Mouse (Mus musculus) stomach, postnatal 0 days (tissue): ENCODE results near the gene Pygl. TPM values are rescaled to one million over a fixed set of nuclear protein-coding genes. Genes with fewer than 3 reads are reported as not detected.
"Not testable (repeated sequence)": the region's sequence is repeated elsewhere in the genome, so short reads cannot be mapped to it uniquely, and the experiment has no call there.

Experiments
- ATAC-seq: fragments of 200-750 bp; cut with Nextera tagmentation; 2 replicates; pipeline ENCODE4 v1.8.0; 2017; ENCODE audit not compliant: low FRiP score, low TSS enrichment
- DNase-seq: peaks from one replicate; pipeline ENCODE4 v3.0.0-alpha.2; 2016; ENCODE audit warnings: low spot score
- H3K27ac ChIP-seq: fragments of 300-500 bp; sonication (generic); replicated peaks from 2 replicates; pipeline ENCODE4 v1.5.1; 2014; ENCODE audit warnings: mild to moderate bottlenecking, control low read depth
- H3K27me3 ChIP-seq: fragments of 300-500 bp; sonication (generic); 2 replicates; pipeline ENCODE4 v1.6.1; 2014; ENCODE audit warnings: low read length; ENCODE audit not compliant: control insufficient read depth, insufficient read depth
- H3K36me3 ChIP-seq: fragments of 300-500 bp; sonication (generic); 2 replicates; pipeline ENCODE4 v1.6.1; 2014; ENCODE audit warnings: low read length, mixed read lengths; ENCODE audit not compliant: control insufficient read depth, insufficient read depth
- H3K4me1 ChIP-seq: fragments of 300-500 bp; sonication (generic); replicated peaks from 2 replicates; pipeline ENCODE4 v1.6.1; 2014; ENCODE audit warnings: antibody characterized with exemption; ENCODE audit not compliant: control insufficient read depth, insufficient read depth
- H3K4me2 ChIP-seq: fragments of 300-500 bp; sonication (generic); replicated peaks from 2 replicates; pipeline ENCODE4 v1.6.1; 2014; ENCODE audit warnings: low read depth, mild to moderate bottlenecking, control low read depth, moderate library complexity
- H3K4me3 ChIP-seq: fragments of 300-500 bp; sonication (generic); 2 replicates; pipeline ENCODE4 v1.5.1; 2014; ENCODE audit warnings: low read depth, low read length, control low read depth
- H3K9ac ChIP-seq: fragments of 300-500 bp; sonication (generic); 2 replicates; pipeline ENCODE4 v1.6.1; 2014; ENCODE audit warnings: mild to moderate bottlenecking, low read length, control low read depth, mixed read lengths
- H3K9me3 ChIP-seq: fragments of 300-500 bp; sonication (generic); 2 replicates; pipeline ENCODE4 v1.6.1; 2016; ENCODE audit warnings: low read length; ENCODE audit not compliant: control insufficient read depth
- CTCF ChIP-seq: IDR thresholded peaks from 2 replicates; pipeline ENCODE4 v1.5.1; 2016; ENCODE audit warnings: antibody characterized with exemption, low read depth, mild to moderate bottlenecking, moderate library complexity
- EP300 ChIP-seq: optimal IDR thresholded peaks from 2 replicates; pipeline ENCODE3; 2016; ENCODE audit warnings: antibody characterized with exemption
- WGBS: fragments of 180-500 bp; shearing (Covaris S2); extraction: QIAGEN DNeasy Blood & Tissue Kit; methylation state at CpG from one replicate; pipeline ENCODE4 v1.1.7; 2014; 5-methylcytosine and 5-hydroxymethylcytosine counted together
- polyA plus RNA-seq: library from polyadenylated mRNA; unstranded; fragments of >200 nt; fragmentation: Nextera tagmentation; extraction: Ambion mirVana; gene quantifications from 2 replicates; pipeline ENCODE4 v1.2.1, GENCODE M21; 2015

Pygl gene
- polyA plus RNA-seq, 1 experiment from 2014 or later = 18.3 TPM

GRCm38 (mm10) chr12:70145586-70145985, 85.7 kb downstream of the Pygl start:
- ATAC-seq (no peak), DNase-seq (no peak)
- 88% methylated on average over 6 of the region's 6 CpGs for WGBS
- TF ChIP-seq CTCF (no peak), EP300 (no peak)
- H3K27me3 ChIP-seq = no peaks in the 10 kb centered on the region
- H3K4me2 ChIP-seq = no peak overlapping the region
- no peaks in the 10 kb centered on the region for H3K4me1 ChIP-seq
- no peak overlapping the region for H3K4me3 ChIP-seq
- no peaks in the 10 kb centered on the region for H3K36me3 ChIP-seq
- no peak overlapping the region for H3K27ac ChIP-seq
- no peak overlapping the region for H3K9ac ChIP-seq
- no peaks in the 10 kb centered on the region for H3K9me3 ChIP-seq

- TF ChIP-seq EP300 (no peak), CTCF (peak; percentile 87)
- no peaks in the 10 kb centered on the region for H3K36me3 ChIP-seq
Observed at GRCm38 (mm10) chr12:70144637-70145448, 86.4 kb downstream of the Pygl start.

GRCm38 (mm10) chr12:70144106-70144587, 87.1 kb downstream of the Pygl start:
- not testable (repeated sequence) for H3K4me1 ChIP-seq, H3K9ac ChIP-seq, H3K4me2 ChIP-seq, H3K9me3 ChIP-seq, H3K36me3 ChIP-seq, H3K4me3 ChIP-seq, DNase-seq, H3K27me3 ChIP-seq
- 5% methylated on average over 3 of the region's 3 CpGs for WGBS
- ATAC-seq = peak; percentile 56; the same call in 1 of the 2 replicates
- H3K27ac ChIP-seq = peak overlapping the region; percentile 78

More at GRCm38 (mm10) chr12:70144637-70145448, 86.4 kb downstream of the Pygl start:
- 33% methylated on average over 20 of the region's 20 CpGs for WGBS
- Histone ChIP-seq H3K4me2 (no peak overlapping the region), H3K27me3 (no peaks in the 10 kb centered on the region), H3K4me3 (peak overlapping the region; percentile 6; the same call in 1 of the 2 replicates), H3K27ac (peak overlapping the region; percentile 78), H3K9ac (no peak overlapping the region), H3K9me3 (no peaks in the 10 kb centered on the region), H3K4me1 (no peaks in the 10 kb centered on the region)
- peak; percentile 30 for DNase-seq
- ATAC-seq = no peak

- H3K36me3 ChIP-seq = no peaks in the 10 kb centered on the region
- H3K9ac ChIP-seq = no peak overlapping the region
- DNase-seq (no peak), ATAC-seq (no peak)
- H3K27me3 ChIP-seq = no peaks in the 10 kb centered on the region
- H3K27ac ChIP-seq = no peak overlapping the region
- H3K4me1 ChIP-seq = no peaks in the 10 kb centered on the region
- H3K4me3 ChIP-seq = no peak overlapping the region
- no peaks in the 10 kb centered on the region for H3K9me3 ChIP-seq
- TF ChIP-seq CTCF (no peak), EP300 (no peak)
- 77% methylated on average over 5 of the region's 5 CpGs for WGBS
- no peak overlapping the region for H3K4me2 ChIP-seq
Observed at GRCm38 (mm10) chr12:70140993-70141576, 90.2 kb downstream of the Pygl start.

Other genes with a start within 250 kb of the Pygl start
- 3.1 and 4.2 TPM in 2 replicates for gene Sav1, start 244.5 kb downstream of the Pygl start, polyA plus RNA-seq
- gene Nin, start 117.8 kb downstream of the Pygl start, polyA plus RNA-seq = 2.8 and 3.6 TPM in 2 replicates
- gene Abhd12b, start 77.3 kb downstream of the Pygl start, polyA plus RNA-seq = 1.6 and 2.1 TPM in 2 replicates
- gene Trim9, start 116.1 kb upstream of the Pygl start, polyA plus RNA-seq = 0.32 and 0.64 TPM in 2 replicates
- 63.6 and 67.0 TPM in 2 replicates for gene Tmx1, start 221.6 kb upstream of the Pygl start, polyA plus RNA-seq